Mouse (Mus musculus) MEL (cell line): Measurements from ENCODE around the gene Flrt1.

ENCODE experiments used
- E2F4 ChIP-seq: IDR thresholded peaks from 2 replicates; pipeline ENCODE4 v1.6.1; 2011; ENCODE audit warnings: low read depth, low read length, improper control_type of control experiment, borderline replicate concordance
- EP300 ChIP-seq, 2 experiments: IDR thresholded peaks; 2 replicates each; pipeline ENCODE4 v1.6.1; 2011; ENCODE audit warnings: improper control_type of control experiment in 2 of 2, low read length in 2 of 2, low read depth in 1 of 2, mild to moderate bottlenecking in 1 of 2
- JUND ChIP-seq: IDR thresholded peaks from 2 replicates; pipeline ENCODE4 v1.6.1; 2011; ENCODE audit warnings: low read depth, mild to moderate bottlenecking, improper control_type of control experiment, low read length
- MEF2A ChIP-seq: IDR thresholded peaks from 2 replicates; pipeline ENCODE4 v1.6.1; 2014; ENCODE audit warnings: low read depth, mild to moderate bottlenecking, inconsistent platforms, low read length, improper control_type of control experiment; ENCODE audit not compliant: poor library complexity, insufficient replicate concordance, severe bottlenecking; ENCODE audit errors: extremely low read depth
- MXI1 ChIP-seq: IDR thresholded peaks from 2 replicates; pipeline ENCODE4 v1.6.1; 2011; ENCODE audit warnings: mild to moderate bottlenecking, low read depth, low read length, improper control_type of control experiment
- NRF1 ChIP-seq: IDR thresholded peaks from 2 replicates; pipeline ENCODE4 v1.6.1; 2014; ENCODE audit warnings: low read depth, mild to moderate bottlenecking, inconsistent platforms, low read length, improper control_type of control experiment, moderate library complexity; ENCODE audit not compliant: poor library complexity, insufficient read depth, severe bottlenecking
- POLR2A ChIP-seq, 2 experiments: IDR thresholded peaks; 2 replicates each; pipeline ENCODE4 v1.6.1; 2011 to 2012; ENCODE audit warnings: low read length in 2 of 2, mild to moderate bottlenecking in 2 of 2, control low read depth in 1 of 2, improper control_type of control experiment in 1 of 2, low read depth in 1 of 2, moderate library complexity in 1 of 2; ENCODE audit not compliant: control insufficient read depth in 1 of 2, insufficient read depth in 1 of 2, poor library complexity in 1 of 2
- SMC3 ChIP-seq: IDR thresholded peaks from 2 replicates; pipeline ENCODE4 v1.6.1; 2011; ENCODE audit warnings: low read depth, low read length, improper control_type of control experiment
- TCF12 ChIP-seq: IDR thresholded peaks from 2 replicates; pipeline ENCODE4 v1.6.1; 2014; ENCODE audit warnings: low read depth, mild to moderate bottlenecking, inconsistent platforms, low read length, improper control_type of control experiment, moderate library complexity
- ZC3H11A ChIP-seq: IDR thresholded peaks from 2 replicates; pipeline ENCODE4 v1.6.1; 2012; ENCODE audit warnings: low read depth, mild to moderate bottlenecking, inconsistent platforms, low read length, improper control_type of control experiment

- TF ChIP-seq NRF1 (no peak), TCF12 (no peak), E2F4 (no peak), EP300 (IDR thresholded peaks at IDR 0.05; ENCODE audit: low read depth in 1 of 2, low read length in 2 of 2) (no peak), SMC3 (no peak), JUND (no peak), MEF2A (no peak), ZC3H11A (no peak), POLR2A (IDR thresholded peaks at IDR 0.05; ENCODE audit: control insufficient read depth in 1 of 2, insufficient read depth in 1 of 2, low read depth in 1 of 2, low read length in 2 of 2, poor library complexity in 1 of 2) (no peak), MXI1 (no peak)
Observed at GRCm38 (mm10) chr19:7126209-7126608, 20.7 kb upstream of the Flrt1 start.
